Mouse (Mus musculus) central nervous system, embryonic 18 days (tissue): ENCODE data around the gene AL731706.2. TPM values are rescaled to one million over a fixed set of nuclear protein-coding genes. Genes with fewer than 3 reads are reported as not detected.

Source experiments
- polyA plus RNA-seq: library from polyadenylated mRNA; depleted of rRNA; stranded (reverse); fragments of >200 nt; gene quantifications from 2 replicates; pipeline ENCODE4 v1.2.3, GENCODE M21; 2012; rRNA removed

AL731706.2 gene
- 9.3 TPM in 1 of 2 replicates, not detected in the other for polyA plus RNA-seq

GRCm38 (mm10) chr2:136885579-136885978 is at the start of gene AL731706.2:
Gene AL731706.2, minus strand, starts transcription at chr2:136885679.

GRCm38 (mm10) chr2:136891068-136891950 is 5.8 kb upstream of the AL731706.2 start, which contains the start of the genes Slx4ip, AL731706.1 and Mkks:
Gene Slx4ip, plus strand, starts transcription at chr2:136891218.
Gene AL731706.1, minus strand, starts transcription at chr2:136891389.
Gene Mkks, minus strand, starts transcription at chr2:136891389.

Other genes with a start within 250 kb of the AL731706.2 start
- gene Snap25, start 172.2 kb downstream of the AL731706.2 start, polyA plus RNA-seq: 281 and 284 TPM in 2 replicates
- gene Slx4ip, start 5.5 kb upstream of the AL731706.2 start, polyA plus RNA-seq: 5.5 and 6.3 TPM in 2 replicates
- 15.7 and 15.8 TPM in 2 replicates for gene AL731706.1, start 5.7 kb upstream of the AL731706.2 start, polyA plus RNA-seq
- 10.5 and 11.3 TPM in 2 replicates for gene Mkks, start 5.7 kb upstream of the AL731706.2 start, polyA plus RNA-seq
- gene Jag1, start 231.0 kb upstream of the AL731706.2 start, polyA plus RNA-seq: 3.4 and 3.5 TPM in 2 replicates